Mouse (Mus musculus): ENCODE data around the gene Spata13.

Spata13 gene

GRCm38 (mm10) chr14:60790103-60790502 is 156.3 kb downstream of the Spata13 start:
- no peak for DNase-seq (ENCODE audit: low spot score)

GRCm38 (mm10) chr14:60796600-60797322 is 163.0 kb downstream of the Spata13 start:
- no peak for DNase-seq (ENCODE audit: low spot score)

GRCm38 (mm10) chr14:60797596-60797995 is 163.8 kb downstream of the Spata13 start:
- no peak for DNase-seq (ENCODE audit: low spot score)

DNA sequence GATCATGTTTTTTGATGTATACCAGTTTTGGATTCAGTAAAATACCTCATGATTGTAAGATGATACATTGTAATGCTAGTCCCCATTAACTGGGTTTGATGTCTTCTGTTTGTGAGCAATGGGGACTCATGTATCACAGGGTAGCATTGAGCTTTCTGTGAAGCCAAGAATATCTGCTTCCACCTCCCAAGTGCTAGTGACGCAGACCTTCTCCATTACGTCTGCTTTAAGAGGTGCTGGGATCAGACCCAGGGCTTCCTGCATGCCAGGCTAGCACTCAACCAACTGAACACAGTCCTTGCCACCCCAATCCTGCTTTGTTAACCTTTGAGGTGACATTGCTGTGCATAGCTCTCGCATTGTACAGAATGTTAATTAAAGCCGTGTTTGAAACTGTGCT is 164.9 kb downstream of the Spata13 start:
- no peak for DNase-seq (ENCODE audit: low spot score)

GRCm38 (mm10) chr14:60799762-60800728 is 166.2 kb downstream of the Spata13 start:
- DNase-seq (ENCODE audit: low spot score): no peak

- no peak for DNase-seq (ENCODE audit: low spot score)
These were observed 168.2 kb downstream of the Spata13 start for GRCm38 (mm10) chr14:60802026-60802425.

GRCm38 (mm10) chr14:60804978-60805377 is 171.2 kb downstream of the Spata13 start:
- DNase-seq (ENCODE audit: low spot score): no peak

DNA sequence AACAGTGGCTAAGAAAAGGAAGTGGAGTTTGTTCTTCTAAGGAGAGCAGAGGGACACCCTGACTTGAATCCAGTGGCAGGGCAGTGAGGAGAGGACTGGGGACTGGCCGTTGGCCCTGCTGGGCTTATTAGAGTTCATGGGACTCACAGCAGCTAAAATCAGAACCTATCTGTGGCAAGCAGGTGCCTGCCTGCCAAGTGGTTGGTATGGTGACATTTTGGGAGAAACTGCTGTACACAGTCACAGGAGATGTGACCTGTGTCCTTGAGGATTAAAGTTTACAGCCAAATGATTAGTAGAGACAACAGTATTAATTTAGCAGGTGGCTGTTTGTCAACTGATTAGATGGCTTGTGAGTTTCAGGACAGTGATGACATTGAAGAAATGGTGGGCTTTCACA is 172.1 kb downstream of the Spata13 start:
- no peak for DNase-seq (ENCODE audit: low spot score)

- no peak for DNase-seq (ENCODE audit: low spot score)
These were observed 173.1 kb downstream of the Spata13 start for GRCm38 (mm10) chr14:60806891-60807344.

- DNase-seq (ENCODE audit: low spot score): no peak
These were observed 176.1 kb downstream of the Spata13 start for GRCm38 (mm10) chr14:60809881-60810280.

DNA sequence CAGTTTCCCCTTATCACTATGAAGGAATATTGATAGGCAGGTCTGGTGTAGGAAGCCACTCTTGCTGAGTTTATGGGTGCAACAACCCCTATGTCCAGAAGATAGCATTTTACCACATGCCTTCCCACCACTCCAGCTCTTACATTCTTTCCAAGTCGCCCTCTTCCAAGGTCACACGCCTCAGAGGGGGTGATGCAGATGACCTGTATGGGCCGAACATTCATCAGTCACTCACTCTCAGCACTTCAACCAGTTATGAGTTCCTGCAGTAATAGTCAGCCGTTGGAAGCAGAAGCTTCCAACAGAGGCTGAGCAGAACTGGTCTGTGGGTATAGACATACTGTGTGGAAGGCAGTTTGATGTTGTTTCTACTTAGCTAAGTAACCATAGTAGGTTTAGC is 177.7 kb downstream of the Spata13 start:
- DNase-seq (ENCODE audit: low spot score): no peak

Measured in urinary bladder, postnatal 10 days (tissue).